Mouse (Mus musculus) embryonic facial prominence, embryonic 11.5 days (tissue): Measurements from ENCODE around the gene Robo1. TPM values are rescaled to one million over a fixed set of nuclear protein-coding genes. Genes with fewer than 3 reads are reported as not detected.

Experiments
- ATAC-seq: fragments of 200-750 bp; cut with Nextera tagmentation; replicated peaks from 2 replicates; pipeline ENCODE4 v1.8.0; 2017; ENCODE audit warnings: low read depth; ENCODE audit not compliant: insufficient number of reproducible peaks, low FRiP score, low TSS enrichment
- DNase-seq: peaks from one replicate; pipeline ENCODE4 v3.0.0-alpha.2; 2015; ENCODE audit warnings: low spot score
- H3K27ac ChIP-seq: fragments of 300-500 bp; sonication (generic); replicated peaks from 2 replicates; pipeline ENCODE4 v1.5.1; 2014; ENCODE audit warnings: mild to moderate bottlenecking, low read depth, low read length, control low read depth
- H3K27me3 ChIP-seq: fragments of 300-500 bp; sonication (generic); 2 replicates; pipeline ENCODE4 v1.6.1; 2014; ENCODE audit warnings: mild to moderate bottlenecking, low read length, moderate library complexity, mixed read lengths; ENCODE audit not compliant: control insufficient read depth, insufficient read depth
- H3K36me3 ChIP-seq: fragments of 300-500 bp; sonication (generic); replicated peaks from 2 replicates; pipeline ENCODE4 v1.6.1; 2014; ENCODE audit warnings: low read depth, mild to moderate bottlenecking, low read length, moderate library complexity, mixed read lengths; ENCODE audit not compliant: control insufficient read depth, insufficient read depth
- H3K4me1 ChIP-seq: fragments of 300-500 bp; sonication (generic); 2 replicates; pipeline ENCODE4 v1.6.1; 2014; ENCODE audit warnings: low read length, mixed read lengths; ENCODE audit not compliant: control insufficient read depth, insufficient read depth
- H3K4me2 ChIP-seq: fragments of 300-500 bp; sonication (generic); 2 replicates; pipeline ENCODE4 v1.6.1; 2014; ENCODE audit warnings: low read depth, mild to moderate bottlenecking, control low read depth, low read length, moderate library complexity
- H3K4me3 ChIP-seq: fragments of 300-500 bp; sonication (generic); 2 replicates; pipeline ENCODE4 v1.5.1; 2014; ENCODE audit warnings: low read depth, low read length, control low read depth
- H3K9ac ChIP-seq: fragments of 300-500 bp; sonication (generic); replicated peaks from 2 replicates; pipeline ENCODE4 v1.6.1; 2014; ENCODE audit warnings: mild to moderate bottlenecking, control low read depth, low read length
- H3K9me3 ChIP-seq: fragments of 300-500 bp; sonication (generic); replicated peaks from 2 replicates; pipeline ENCODE4 v1.6.1; 2016; ENCODE audit warnings: mild to moderate bottlenecking, low read length, inconsistent platforms, mixed read lengths; ENCODE audit not compliant: control insufficient read depth
- WGBS: fragments of 180-500 bp; shearing (Covaris S2); extraction: QIAGEN DNeasy Blood & Tissue Kit; methylation state at CpG from one replicate; pipeline ENCODE4 v1.1.7; 2014; 5-methylcytosine and 5-hydroxymethylcytosine counted together
- polyA plus RNA-seq: library from polyadenylated mRNA; unstranded; fragments of >200 nt; fragmentation: Nextera tagmentation; extraction: Ambion mirVana; gene quantifications from 2 replicates; pipeline ENCODE4 v1.2.1, GENCODE M21; 2014

The Robo1 gene
- polyA plus RNA-seq, 1 experiment from 2014 or later = 50.0 TPM

GRCm38 (mm10) chr16:73024326-73024725, 716.2 kb downstream of the Robo1 start:
- Histone ChIP-seq H3K9ac (no peak overlapping the region), H3K27me3 (no peaks in the 10 kb centered on the region), H3K36me3 (no peaks in the 10 kb centered on the region), H3K27ac (no peak overlapping the region), H3K9me3 (no peaks in the 10 kb centered on the region), H3K4me3 (no peak overlapping the region), H3K4me1 (no peaks in the 10 kb centered on the region), H3K4me2 (no peak overlapping the region)
- ATAC-seq (no peak), DNase-seq (no peak)
- 95% methylated on average over 13 of the region's 13 CpGs for WGBS

GRCm38 (mm10) chr16:73027692-73028091, 719.6 kb downstream of the Robo1 start:
- no peaks in the 10 kb centered on the region for H3K4me1 ChIP-seq
- H3K27ac ChIP-seq = no peak overlapping the region
- no peaks in the 10 kb centered on the region for H3K36me3 ChIP-seq
- H3K9ac ChIP-seq = no peak overlapping the region
- H3K9me3 ChIP-seq = no peaks in the 10 kb centered on the region
- DNase-seq (no peak), ATAC-seq (no peak)
- no peak overlapping the region for H3K4me2 ChIP-seq
- WGBS = 84% methylated on average over 14 of the region's 14 CpGs
- no peak overlapping the region for H3K4me3 ChIP-seq
- H3K27me3 ChIP-seq = no peaks in the 10 kb centered on the region

- Histone ChIP-seq H3K9ac (no peak overlapping the region), H3K27ac (no peak overlapping the region), H3K9me3 (no peaks in the 10 kb centered on the region), H3K4me1 (no peaks in the 10 kb centered on the region), H3K4me3 (no peak overlapping the region), H3K36me3 (no peaks in the 10 kb centered on the region), H3K4me2 (no peak overlapping the region), H3K27me3 (no peaks in the 10 kb centered on the region)
- DNase-seq (no peak), ATAC-seq (no peak)
- WGBS = 86% methylated on average over 4 of the region's 4 CpGs
Measured at GRCm38 (mm10) chr16:73030999-73031398, 722.9 kb downstream of the Robo1 start.

- no peak for ATAC-seq
- no peak overlapping the region for H3K4me3 ChIP-seq
- 88% methylated on average over 20 of the region's 20 CpGs for WGBS
Measured at GRCm38 (mm10) chr16:73035210-73035985, 727.3 kb downstream of the Robo1 start.

GRCm38 (mm10) chr16:73038552-73038951, 730.4 kb downstream of the Robo1 start:
- no peak overlapping the region for H3K4me2 ChIP-seq
- H3K27me3 ChIP-seq = no peaks in the 10 kb centered on the region
- H3K4me1 ChIP-seq = no peaks in the 10 kb centered on the region
- peaks cover 3% of the 10 kb centered on the region; the same call in 1 of the 2 replicates for H3K36me3 ChIP-seq
- 59% methylated on average over 7 of the region's 7 CpGs for WGBS
- no peak overlapping the region for H3K4me3 ChIP-seq
- ATAC-seq (no peak; the same call in 1 of the 2 replicates), DNase-seq (no peak)
- no peak overlapping the region for H3K27ac ChIP-seq
- H3K9me3 ChIP-seq = no peaks in the 10 kb centered on the region
- no peak overlapping the region for H3K9ac ChIP-seq

More at GRCm38 (mm10) chr16:73035210-73035985, 727.3 kb downstream of the Robo1 start:
- no peak for DNase-seq
- Histone ChIP-seq H3K9me3 (no peaks in the 10 kb centered on the region), H3K27me3 (no peaks in the 10 kb centered on the region), H3K4me2 (no peak overlapping the region), H3K27ac (no peak overlapping the region), H3K36me3 (no peaks in the 10 kb centered on the region), H3K9ac (no peak overlapping the region), H3K4me1 (no peaks in the 10 kb centered on the region)

GRCm38 (mm10) chr16:73062461-73062860, 754.4 kb downstream of the Robo1 start:
- no peak overlapping the region for H3K4me2 ChIP-seq
- H3K27me3 ChIP-seq = no peaks in the 10 kb centered on the region
- no peak overlapping the region for H3K9ac ChIP-seq
- no peak overlapping the region for H3K4me3 ChIP-seq
- no peaks in the 10 kb centered on the region for H3K36me3 ChIP-seq
- H3K27ac ChIP-seq = no peak overlapping the region
- ATAC-seq (no peak), DNase-seq (no peak)
- WGBS = 88% methylated on average over 3 of the region's 3 CpGs
- no peaks in the 10 kb centered on the region for H3K4me1 ChIP-seq
- H3K9me3 ChIP-seq = no peaks in the 10 kb centered on the region

- no peaks in the 10 kb centered on the region for H3K27me3 ChIP-seq
- 78% methylated on average over 7 of the region's 7 CpGs for WGBS
- no peak overlapping the region for H3K4me3 ChIP-seq
Measured at GRCm38 (mm10) chr16:73067782-73068181, 759.7 kb downstream of the Robo1 start.

GRCm38 (mm10) chr16:73072047-73072446, 763.9 kb downstream of the Robo1 start:
- Histone ChIP-seq H3K4me1 (no peaks in the 10 kb centered on the region), H3K4me2 (no peak overlapping the region)

More at GRCm38 (mm10) chr16:73067782-73068181, 759.7 kb downstream of the Robo1 start:
- no peaks in the 10 kb centered on the region for H3K4me1 ChIP-seq
- DNase-seq = peak; percentile 48
- no peaks in the 10 kb centered on the region for H3K9me3 ChIP-seq
- H3K9ac ChIP-seq = no peak overlapping the region
- no peak for ATAC-seq
- no peak overlapping the region for H3K27ac ChIP-seq
- no peak overlapping the region for H3K4me2 ChIP-seq
- no peaks in the 10 kb centered on the region for H3K36me3 ChIP-seq

More at GRCm38 (mm10) chr16:73072047-73072446, 763.9 kb downstream of the Robo1 start:
- WGBS = 90% methylated on average over 3 of the region's 3 CpGs
- DNase-seq = no peak
- no peaks in the 10 kb centered on the region for H3K9me3 ChIP-seq
- H3K36me3 ChIP-seq = no peaks in the 10 kb centered on the region
- H3K27me3 ChIP-seq = no peaks in the 10 kb centered on the region
- no peak overlapping the region for H3K9ac ChIP-seq
- ATAC-seq = no peak
- H3K27ac ChIP-seq = no peak overlapping the region
- H3K4me3 ChIP-seq = no peak overlapping the region
